Mouse (Mus musculus): ENCODE results near the gene Rnf141.

The Rnf141 gene

GRCm38 (mm10) chr7:110756440-110756839 lies 87.8 kb downstream of the Rnf141 start:
- peak; percentile 55 for DNase-seq

DNA sequence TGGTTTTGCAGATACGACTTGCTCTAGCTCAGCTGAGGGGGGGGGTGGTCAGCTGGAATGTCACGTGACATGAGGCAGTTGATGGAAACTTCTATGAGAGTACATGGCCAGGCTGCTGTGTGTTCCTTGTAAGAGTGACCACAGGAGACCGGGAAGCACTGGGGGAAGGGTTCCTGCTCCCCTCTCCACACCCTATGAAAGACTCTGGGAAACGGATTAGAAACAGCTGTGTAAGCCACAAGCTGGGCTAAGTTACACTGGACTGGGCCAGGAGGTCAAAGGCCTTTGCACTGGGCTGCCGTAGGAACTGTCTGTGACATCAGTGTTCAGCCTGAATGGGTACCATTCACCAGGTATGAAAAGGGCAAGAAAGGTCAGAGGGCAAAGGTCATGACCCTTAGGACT lies 90.3 kb downstream of the Rnf141 start:
- peak; percentile 57 for DNase-seq

DNA sequence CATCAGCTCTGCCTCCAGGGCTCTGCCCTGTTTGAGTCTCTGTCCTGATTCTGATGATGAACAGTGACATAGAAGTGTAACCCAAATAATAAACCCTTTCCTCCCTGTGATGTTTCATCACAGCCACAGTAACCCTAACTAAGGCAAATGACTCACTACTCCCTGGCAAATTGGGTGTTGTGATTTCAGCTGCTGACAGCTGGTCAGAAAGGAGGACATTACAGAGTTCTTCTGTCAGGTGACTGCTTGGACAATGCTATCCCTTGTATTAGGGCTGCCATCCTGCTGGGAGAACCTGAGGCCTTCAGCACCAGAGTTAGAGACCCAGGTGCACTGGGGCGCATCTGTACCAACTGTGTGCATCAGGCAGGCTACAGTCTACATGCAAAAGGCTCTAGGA lies 90.9 kb downstream of the Rnf141 start:
- DNase-seq: no peak

- DNase-seq: no peak
These were observed 92.6 kb downstream of the Rnf141 start for GRCm38 (mm10) chr7:110751634-110752033.

DNA sequence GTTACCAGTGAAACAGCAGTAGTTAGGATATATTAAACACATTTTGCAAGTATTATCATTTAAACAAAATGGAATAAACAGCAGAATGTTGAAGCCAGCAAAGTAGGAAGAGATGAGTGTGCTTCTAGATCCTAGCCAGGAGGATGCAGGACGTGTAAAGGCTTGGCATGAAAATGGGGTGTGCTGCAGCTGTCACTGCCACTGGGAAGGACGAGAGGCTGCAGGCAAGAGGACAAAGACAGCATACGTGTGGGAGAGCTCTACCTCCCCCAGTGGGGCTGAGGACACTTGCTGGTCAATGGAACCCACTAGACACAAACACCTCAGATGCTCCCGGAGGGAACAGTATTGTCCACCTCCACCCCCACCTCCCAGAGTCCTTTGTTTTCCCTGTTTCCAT lies 93.4 kb downstream of the Rnf141 start:
- DNase-seq: no peak

All from kidney, postnatal 14 days (tissue).